Mouse (Mus musculus): ENCODE measurements around the gene Stk10.

GRCm38 (mm10) chr11:32629713-32630211 lies 96.7 kb downstream of the Stk10 start:
- no peak for TF ChIP-seq POLR2A (IDR thresholded peaks at IDR 0.05; ENCODE audit: extremely low read depth, insufficient read depth, low read length)
- no peak for TF ChIP-seq CTCF (IDR thresholded peaks at IDR 0.05; ENCODE audit: extremely low read depth, insufficient read depth, low read length)
